Mouse (Mus musculus): ENCODE data around the gene Crhr2. TPM values are rescaled to one million over a fixed set of nuclear protein-coding genes. Genes with fewer than 3 reads are reported as not detected.

Crhr2 gene
- not detected for total RNA-seq (2023)

DNA sequence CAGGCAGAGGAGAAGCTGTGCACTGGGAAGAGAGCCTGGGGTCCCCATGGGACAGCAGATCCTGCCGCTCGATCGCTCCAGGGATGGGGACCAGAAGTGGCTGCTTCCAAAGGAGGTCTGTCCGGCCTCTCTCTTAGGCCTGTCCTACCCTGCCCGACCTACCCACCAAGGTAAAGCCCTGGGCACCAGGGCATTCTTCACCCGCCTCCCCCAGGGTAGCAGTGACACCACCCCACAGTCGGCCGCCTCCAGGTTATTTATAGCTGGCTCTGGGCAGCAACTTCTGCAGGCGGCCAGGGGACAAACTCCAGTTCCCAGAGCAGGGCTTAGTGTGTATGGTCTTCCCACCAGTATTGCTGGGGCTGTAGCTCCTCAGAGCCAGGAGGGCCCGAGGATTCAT, at the start of gene Crhr2:
Gene Crhr2, minus strand, starts transcription at position 223 of the 400 bp plus-strand sequence.

DNA sequence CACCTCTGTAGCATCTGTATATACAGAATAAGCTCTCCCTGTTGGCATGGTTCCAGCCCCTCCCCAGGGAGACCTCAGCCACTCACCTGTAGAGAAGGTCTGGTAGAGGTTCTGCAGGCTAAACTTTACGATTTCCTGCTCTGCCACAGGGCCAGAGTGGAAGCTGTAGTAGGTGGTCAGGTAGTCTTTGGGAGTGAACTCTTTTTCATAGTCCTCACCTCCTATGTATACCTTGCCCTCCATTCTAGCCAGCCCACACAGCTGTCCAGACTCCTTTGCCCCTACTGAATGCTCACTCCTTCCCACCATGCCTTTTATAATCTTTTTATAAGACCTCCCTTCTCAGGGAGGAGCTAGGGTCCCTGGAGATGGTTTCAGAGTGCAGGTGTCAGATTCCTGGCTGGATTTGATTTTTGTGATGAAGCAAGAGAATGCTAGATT, 41.9 kb upstream of the Crhr2 start, which contains the start of gene Inmt:
Gene Inmt, minus strand, starts transcription at position 303 of the 441 bp plus-strand sequence.

Other genes starting within 250 kb of the Crhr2 start
- 25.5 TPM for gene Nod1, start 160.4 kb downstream of the Crhr2 start, total RNA-seq (2023)
- 21.1 TPM for gene Ggct, start 140.1 kb downstream of the Crhr2 start, total RNA-seq (2023)
- gene Gars, start 95.0 kb downstream of the Crhr2 start, total RNA-seq (2023), result 85.1 TPM
- gene Inmt, start 42.0 kb upstream of the Crhr2 start, total RNA-seq (2023), result not detected
- gene Mindy4, start 70.4 kb upstream of the Crhr2 start, total RNA-seq (2023), result 0.15 TPM
- gene Aqp1, start 203.4 kb upstream of the Crhr2 start, total RNA-seq (2023), result 0.70 TPM
- gene Ghrhr, start 243.3 kb upstream of the Crhr2 start, total RNA-seq (2023), result not detected

All from CD8-positive naive resting alpha-beta T cell, adult 57 days (primary cell).